Mouse (Mus musculus): ENCODE data around the gene 0610040J01Rik.

DNA sequence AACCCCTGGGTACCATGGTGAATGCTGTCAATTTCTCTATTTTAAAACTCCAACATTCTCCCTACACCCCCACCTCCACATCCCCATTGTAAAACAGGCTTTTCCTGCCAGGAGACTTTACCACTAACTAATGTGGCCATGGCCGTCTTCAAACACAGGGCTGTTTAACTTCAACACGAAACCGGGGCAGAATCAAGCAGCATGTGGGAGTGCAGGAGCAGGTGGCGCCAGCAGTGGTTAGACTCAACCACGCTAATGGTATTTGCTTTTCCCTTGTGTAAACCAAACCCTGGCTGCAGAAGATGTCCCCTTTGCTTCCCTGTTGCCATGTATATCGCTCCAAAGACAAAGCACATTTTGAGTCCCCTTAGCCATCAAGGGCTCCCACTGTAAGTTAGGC, 79.7 kb downstream of the 0610040J01Rik start:
- TF ChIP-seq CTCF (IDR thresholded peaks at IDR 0.05) = no peak
- no peak for TF ChIP-seq EP300 (IDR thresholded peaks at IDR 0.05)

Data from lung, postnatal 0 days (tissue).